In genomic region chr11:46258749-46259148, GRCm38 (mm10) we compare ENCODE assay signal across 19 mouse cellular contexts. TPM values are rescaled to one million over a fixed set of nuclear protein-coding genes. Genes with fewer than 3 reads are reported as not detected.
DNase-seq lines count a peak whose midpoint lies in the region; ATAC-seq and TF ChIP-seq lines count a peak whose summit lies in the region.
"Had no signal": no experiment of that assay in that cellular context is flagged by ENCODE, and none has a peak within 500 bp of the region (broad histone marks: within the 10 kb centered on the region; RNA-seq: fewer than 3 reads in every experiment).

No protein-coding gene starts in this region.

- H3K4me3 ChIP-seq in kidney, embryonic 16.5 days (ENCODE audit: low read length), result no peak overlapping the region
- H3K4me3 ChIP-seq in midbrain, embryonic 11.5 days (ENCODE audit: low read depth, low read length), result no peak overlapping the region
- H3K4me3 ChIP-seq in midbrain, postnatal 0 days (ENCODE audit: low read depth, low read length), result no peak overlapping the region
- H3K4me3 ChIP-seq in midbrain, embryonic 15.5 days, result no peak overlapping the region
- H3K4me3 ChIP-seq in midbrain, embryonic 10.5 days, result no peak overlapping the region
- H3K4me3 ChIP-seq: embryonic facial prominence, embryonic 13.5 days; embryonic facial prominence, embryonic 15.5 days; erythroblast, embryonic 14.5 days; forebrain, embryonic 10.5 days; forebrain, embryonic 12.5 days had no signal

- ATAC-seq in kidney, embryonic 16.5 days (ENCODE audit: low FRiP score, low TSS enrichment), result peak; percentile 54; the same call in 1 of the 2 replicates
- ATAC-seq in midbrain, embryonic 11.5 days (ENCODE audit: low FRiP score), result no peak
- no peak for ATAC-seq in midbrain, postnatal 0 days (ENCODE audit: low FRiP score)
- ATAC-seq in midbrain, embryonic 15.5 days (replicated peaks), result 0 out of 2 replicates have a peak, but pooled peaks have one; percentile 38
- ATAC-seq: forebrain, embryonic 14.5 days had no signal

- H3K27me3 ChIP-seq in kidney, embryonic 16.5 days (ENCODE audit: insufficient read depth, low read length), result no peaks in the 10 kb centered on the region
- no peaks in the 10 kb centered on the region for H3K27me3 ChIP-seq in midbrain, embryonic 11.5 days (ENCODE audit: control insufficient read depth, insufficient read depth, low read length)
- H3K27me3 ChIP-seq in midbrain, postnatal 0 days (ENCODE audit: insufficient read depth, low read length), result no peaks in the 10 kb centered on the region
- H3K27me3 ChIP-seq in midbrain, embryonic 15.5 days (replicated peaks), result no peaks in the 10 kb centered on the region
- no peaks in the 10 kb centered on the region for H3K27me3 ChIP-seq in midbrain, embryonic 10.5 days (ENCODE audit: low read depth, poor library complexity, severe bottlenecking)
- H3K27me3 ChIP-seq: embryonic facial prominence, embryonic 13.5 days; embryonic facial prominence, embryonic 15.5 days; forebrain, embryonic 12.5 days had no signal

- H3K4me1 ChIP-seq in kidney, embryonic 16.5 days (ENCODE audit: insufficient read depth, low read length), result no peaks in the 10 kb centered on the region
- H3K4me1 ChIP-seq in midbrain, embryonic 11.5 days (ENCODE audit: control insufficient read depth, insufficient read depth, low read length), result no peaks in the 10 kb centered on the region
- H3K4me1 ChIP-seq in midbrain, postnatal 0 days (ENCODE audit: insufficient read depth, low read length), result no peaks in the 10 kb centered on the region
- no peaks in the 10 kb centered on the region for H3K4me1 ChIP-seq in midbrain, embryonic 15.5 days
- no peaks in the 10 kb centered on the region for H3K4me1 ChIP-seq in midbrain, embryonic 10.5 days
- H3K4me1 ChIP-seq: embryonic facial prominence, embryonic 15.5 days; forebrain, embryonic 10.5 days; forebrain, embryonic 12.5 days had no signal

- H3K4me2 ChIP-seq in kidney, embryonic 16.5 days (replicated peaks; ENCODE audit: low read depth, low read length), result no peak overlapping the region
- H3K4me2 ChIP-seq in midbrain, embryonic 11.5 days, result no peak overlapping the region
- no peak overlapping the region for H3K4me2 ChIP-seq in midbrain, postnatal 0 days (ENCODE audit: low read depth, low read length, poor library complexity, severe bottlenecking)
- no peak overlapping the region for H3K4me2 ChIP-seq in midbrain, embryonic 15.5 days
- H3K4me2 ChIP-seq: embryonic facial prominence, embryonic 13.5 days; embryonic facial prominence, embryonic 15.5 days; forebrain, embryonic 12.5 days had no signal

- DNase-seq in kidney, postnatal 14 days, result no peak
- peak; percentile 73 for DNase-seq in midbrain, embryonic 11.5 days (ENCODE audit: low spot score, missing footprints)
- no peak for DNase-seq in midbrain, postnatal 0 days (ENCODE audit: low spot score)
- no peak for DNase-seq in midbrain, embryonic 10.5 days (ENCODE audit: low spot score)
- DNase-seq: adrenal gland, adult 2 months; adrenal gland, postnatal 25 days; cerebellum, adult 11 months; cerebellum, adult 8-10 months; cerebellum, adult 9-11 months had no signal

- no peak overlapping the region for H3K27ac ChIP-seq in kidney, embryonic 16.5 days (ENCODE audit: low read length)
- no peak overlapping the region for H3K27ac ChIP-seq in midbrain, embryonic 11.5 days (ENCODE audit: low read depth, low read length)
- H3K27ac ChIP-seq in midbrain, postnatal 0 days (ENCODE audit: low read depth, low read length), result no peak overlapping the region
- H3K27ac ChIP-seq in midbrain, embryonic 15.5 days, result no peak overlapping the region
- H3K27ac ChIP-seq in midbrain, embryonic 10.5 days (replicated peaks), result no peak overlapping the region
- H3K27ac ChIP-seq: embryonic facial prominence, embryonic 13.5 days; embryonic facial prominence, embryonic 15.5 days; forebrain, embryonic 10.5 days; forebrain, embryonic 12.5 days had no signal

- WGBS in kidney, embryonic 16.5 days, result 82% methylated on average over 8 of the region's 8 CpGs
- 93% methylated on average over 8 of the region's 8 CpGs for WGBS in midbrain, embryonic 11.5 days
- 93% methylated on average over 8 of the region's 8 CpGs for WGBS in midbrain, postnatal 0 days
- 97% methylated on average over 8 of the region's 8 CpGs for WGBS in midbrain, embryonic 15.5 days
- WGBS in midbrain, embryonic 10.5 days, result 93% methylated on average over 8 of the region's 8 CpGs

- H3K9ac ChIP-seq in kidney, embryonic 16.5 days (replicated peaks; ENCODE audit: low read length), result no peak overlapping the region
- no peak overlapping the region for H3K9ac ChIP-seq in midbrain, embryonic 11.5 days (ENCODE audit: low read length)
- H3K9ac ChIP-seq in midbrain, postnatal 0 days (replicated peaks; ENCODE audit: low read length, poor library complexity, severe bottlenecking), result no peak overlapping the region
- no peak overlapping the region for H3K9ac ChIP-seq in midbrain, embryonic 15.5 days
- H3K9ac ChIP-seq: embryonic facial prominence, embryonic 13.5 days; embryonic facial prominence, embryonic 15.5 days; forebrain, embryonic 12.5 days had no signal

- TF ChIP-seq CTCF in midbrain, postnatal 0 days (IDR thresholded peaks at IDR 0.05), result no peak

- peaks cover 12% of the 10 kb centered on the region for H3K36me3 ChIP-seq in kidney, embryonic 16.5 days (ENCODE audit: insufficient read depth, low read length)
- peaks cover 8% of the 10 kb centered on the region; the same call in 1 of the 2 replicates for H3K36me3 ChIP-seq in midbrain, embryonic 11.5 days (ENCODE audit: control insufficient read depth, insufficient read depth, low read length)
- peaks cover 56% of the 10 kb centered on the region for H3K36me3 ChIP-seq in midbrain, postnatal 0 days (ENCODE audit: insufficient read depth, low read length)
- H3K36me3 ChIP-seq in midbrain, embryonic 15.5 days (replicated peaks), result peaks cover 53% of the 10 kb centered on the region
- H3K36me3 ChIP-seq in midbrain, embryonic 10.5 days, result peaks cover 71% of the 10 kb centered on the region
- H3K36me3 ChIP-seq: embryonic facial prominence, embryonic 15.5 days had no signal

- H3K9me3 ChIP-seq in kidney, embryonic 16.5 days (ENCODE audit: low read length), result peaks cover 3% of the 10 kb centered on the region; the same call in 1 of the 2 replicates
- peaks cover 4% of the 10 kb centered on the region; the same call in 1 of the 2 replicates for H3K9me3 ChIP-seq in midbrain, embryonic 11.5 days (ENCODE audit: control insufficient read depth, low read length)
- H3K9me3 ChIP-seq in midbrain, postnatal 0 days (ENCODE audit: low read length), result no peaks in the 10 kb centered on the region
- H3K9me3 ChIP-seq in midbrain, embryonic 15.5 days, result no peaks in the 10 kb centered on the region
- peaks cover 5% of the 10 kb centered on the region for H3K9me3 ChIP-seq in midbrain, embryonic 10.5 days (replicated peaks)
- H3K9me3 ChIP-seq: embryonic facial prominence, embryonic 13.5 days; embryonic facial prominence, embryonic 15.5 days; forebrain, embryonic 12.5 days had no signal

RNA-seq across cellular contexts. Expression of gene Fndc9, which starts 23.4 kb away (rescaled TPM):
- polyA plus RNA-seq in kidney, embryonic 16.5 days (2015; fragmentation: Nextera tagmentation; extraction: Ambion mirVana), result 0.09 TPM in 1 of 2 replicates, not detected in the other
- polyA plus RNA-seq in midbrain, embryonic 11.5 days (2014; fragmentation: Nextera tagmentation; extraction: Ambion mirVana), result 1.1 and 1.2 TPM in 2 replicates
- total RNA-seq in midbrain, postnatal 0 days (2014; rRNA removed), result 11.8 and 12.2 TPM in 2 replicates
- 18.9 and 20.8 TPM in 2 replicates for polyA plus RNA-seq in midbrain, postnatal 0 days (2015; fragmentation: Nextera tagmentation; extraction: Ambion mirVana)
- polyA plus RNA-seq in midbrain, embryonic 15.5 days (2015; fragmentation: Nextera tagmentation; extraction: Ambion mirVana), result 8.4 and 10.0 TPM in 2 replicates
- polyA plus RNA-seq in midbrain, embryonic 10.5 days (2016; fragmentation: Nextera tagmentation; extraction: Ambion mirVana), result 0.51 and 0.75 TPM in 2 replicates
- total RNA-seq: adrenal gland, adult 2 months; adrenal gland, postnatal 10 days; adrenal gland, postnatal 25 days; adrenal gland, postnatal 4 days had no signal
- polyA plus RNA-seq: adrenal gland, adult 2 months; erythroblast, embryonic 14.5 days had no signal

RNA-seq across cellular contexts. Expression of gene Cyfip2, which starts 53.9 kb away (rescaled TPM):
- polyA plus RNA-seq in kidney, embryonic 16.5 days (2015; fragmentation: Nextera tagmentation; extraction: Ambion mirVana), result 17.7 and 18.1 TPM in 2 replicates
- 34.0 and 40.4 TPM in 2 replicates for polyA plus RNA-seq in midbrain, embryonic 11.5 days (2014; fragmentation: Nextera tagmentation; extraction: Ambion mirVana)
- total RNA-seq in midbrain, postnatal 0 days (2014; rRNA removed), result 133 and 141 TPM in 2 replicates
- 79.4 and 83.7 TPM in 2 replicates for polyA plus RNA-seq in midbrain, postnatal 0 days (2015; fragmentation: Nextera tagmentation; extraction: Ambion mirVana)
- polyA plus RNA-seq in midbrain, embryonic 15.5 days (2015; fragmentation: Nextera tagmentation; extraction: Ambion mirVana), result 97.6 and 104 TPM in 2 replicates
- 20.4 and 27.9 TPM in 2 replicates for polyA plus RNA-seq in midbrain, embryonic 10.5 days (2016; fragmentation: Nextera tagmentation; extraction: Ambion mirVana)

Comparison
In these comparisons a context has a peak if more than half of its experiments do, and no peak if none do; other contexts are left out.
1. ATAC-seq: peak in kidney, embryonic 16.5 days (single experiment) and midbrain, embryonic 15.5 days (single experiment); none in midbrain, embryonic 11.5 days (single experiment) and midbrain, postnatal 0 days (single experiment).